Mouse (Mus musculus) forebrain, embryonic 14.5 days (tissue): ENCODE measurements around the gene Hoxc9. TPM values are rescaled to one million over a fixed set of nuclear protein-coding genes. Genes with fewer than 3 reads are reported as not detected.

ENCODE experiments used
- ATAC-seq: fragments of 200-750 bp; cut with Nextera tagmentation; 2 replicates; pipeline ENCODE4 v1.8.0; 2017; ENCODE audit warnings: mild to moderate bottlenecking, moderate library complexity
- DNase-seq: peaks from one replicate; pipeline ENCODE4 v3.0.0-alpha.2; 2015; ENCODE audit warnings: low spot score
- H3K27ac ChIP-seq: fragments of 300-500 bp; sonication (generic); 2 replicates; pipeline ENCODE4 v1.5.1; 2014; ENCODE audit warnings: low read depth, mild to moderate bottlenecking, control low read depth, low read length, moderate library complexity
- H3K27me3 ChIP-seq: fragments of 300-500 bp; sonication (generic); replicated peaks from 2 replicates; pipeline ENCODE4 v1.6.1; 2014; ENCODE audit warnings: low read length, control low read depth, mixed read lengths; ENCODE audit not compliant: control insufficient read depth, insufficient read depth
- H3K36me3 ChIP-seq: fragments of 300-500 bp; sonication (generic); 2 replicates; pipeline ENCODE4 v1.6.1; 2014; ENCODE audit warnings: low read length, control low read depth; ENCODE audit not compliant: control insufficient read depth, insufficient read depth
- H3K4me1 ChIP-seq: fragments of 300-500 bp; sonication (generic); 2 replicates; pipeline ENCODE4 v1.6.1; 2014; ENCODE audit warnings: antibody characterized with exemption, low read length, control low read depth; ENCODE audit not compliant: control insufficient read depth, insufficient read depth
- H3K4me2 ChIP-seq: fragments of 300-500 bp; sonication (generic); 2 replicates; pipeline ENCODE4 v1.6.1; 2014; ENCODE audit warnings: mild to moderate bottlenecking, control low read depth, low read length
- H3K4me3 ChIP-seq: fragments of 300-500 bp; sonication (generic); 2 replicates; pipeline ENCODE4 v1.5.1; 2014; ENCODE audit warnings: low read depth, low read length, control low read depth
- H3K9ac ChIP-seq: fragments of 300-500 bp; sonication (generic); 2 replicates; pipeline ENCODE4 v1.6.1; 2014; ENCODE audit warnings: mild to moderate bottlenecking, low read length, control low read depth, moderate library complexity
- H3K9me3 ChIP-seq: fragments of 300-500 bp; sonication (generic); replicated peaks from 2 replicates; pipeline ENCODE4 v1.6.1; 2016; ENCODE audit warnings: low read length, control low read depth, mixed read lengths; ENCODE audit not compliant: control insufficient read depth
- WGBS: fragments of 180-500 bp; shearing (Covaris S2); extraction: QIAGEN DNeasy Blood & Tissue Kit; methylation state at CpG from one replicate; pipeline ENCODE4 v1.1.7; 2014; 5-methylcytosine and 5-hydroxymethylcytosine counted together
- polyA plus RNA-seq: library from polyadenylated mRNA; unstranded; fragments of >200 nt; fragmentation: Nextera tagmentation; extraction: Ambion mirVana; gene quantifications from 2 replicates; pipeline ENCODE4 v1.2.1, GENCODE M21; 2014

The Hoxc9 gene
- polyA plus RNA-seq, 1 experiment from 2014 or later = not detected

- Histone ChIP-seq H3K36me3 (no peaks in the 10 kb centered on the region), H3K9ac (no peak overlapping the region), H3K4me2 (no peak overlapping the region), H3K9me3 (no peaks in the 10 kb centered on the region), H3K4me3 (no peak overlapping the region), H3K27me3 (peaks cover 97% of the 10 kb centered on the region), H3K4me1 (0 out of 2 replicates have a peak, but pooled peaks cover 3% of the 10 kb centered on the region), H3K27ac (no peak overlapping the region)
- ATAC-seq (no peak), DNase-seq (no peak)
- WGBS = 0% methylated on average over 1 of the region's 1 CpGs
Observed at GRCm38 (mm10) chr15:102979936-102980335, 3.7 kb downstream of the Hoxc9 start.

- no peaks in the 10 kb centered on the region for H3K36me3 ChIP-seq
- no peak overlapping the region for H3K9ac ChIP-seq
- H3K4me3 ChIP-seq = no peak overlapping the region
- H3K27ac ChIP-seq = no peak overlapping the region
- no peak overlapping the region for H3K4me2 ChIP-seq
- 0 out of 2 replicates have a peak, but pooled peaks cover 3% of the 10 kb centered on the region for H3K4me1 ChIP-seq
- WGBS = 4% methylated on average over 11 of the region's 11 CpGs
- peaks cover 97% of the 10 kb centered on the region for H3K27me3 ChIP-seq
- ATAC-seq = no peak
- H3K9me3 ChIP-seq = no peaks in the 10 kb centered on the region
- DNase-seq = no peak
Observed at GRCm38 (mm10) chr15:102980352-102980751, 4.1 kb downstream of the Hoxc9 start.

- DNase-seq = no peak
- Histone ChIP-seq H3K9me3 (no peaks in the 10 kb centered on the region), H3K27ac (no peak overlapping the region), H3K4me1 (0 out of 2 replicates have a peak, but pooled peaks cover 3% of the 10 kb centered on the region), H3K4me2 (peak overlapping the region; percentile 24), H3K9ac (no peak overlapping the region), H3K36me3 (no peaks in the 10 kb centered on the region), H3K4me3 (0 out of 2 replicates have a peak overlapping the region, but pooled peaks have one; percentile 13), H3K27me3 (peaks cover 97% of the 10 kb centered on the region)
- ATAC-seq = no peak
- 0% methylated on average over 14 of the region's 14 CpGs for WGBS
Observed at GRCm38 (mm10) chr15:102980912-102981311, 4.7 kb downstream of the Hoxc9 start.

GRCm38 (mm10) chr15:102981379-102982288, 5.4 kb downstream of the Hoxc9 start:
- DNase-seq (no peak), ATAC-seq (peak; percentile 15; the same call in 1 of the 2 replicates)
- peaks cover 97% of the 10 kb centered on the region for H3K27me3 ChIP-seq
- no peaks in the 10 kb centered on the region for H3K36me3 ChIP-seq
- H3K4me1 ChIP-seq = 0 out of 2 replicates have a peak, but pooled peaks cover 3% of the 10 kb centered on the region
- H3K4me2 ChIP-seq = peak overlapping the region; percentile 24
- H3K9me3 ChIP-seq = no peaks in the 10 kb centered on the region
- peak overlapping the region; percentile 13; the same call in 1 of the 2 replicates for H3K4me3 ChIP-seq
- WGBS = under 1% methylated on average over 87 of the region's 88 CpGs
- no peak overlapping the region for H3K9ac ChIP-seq
- H3K27ac ChIP-seq = no peak overlapping the region

GRCm38 (mm10) chr15:102983716-102984115, 7.5 kb downstream of the Hoxc9 start:
- Histone ChIP-seq H3K27me3 (peaks cover 98% of the 10 kb centered on the region), H3K4me3 (no peak overlapping the region), H3K4me1 (0 out of 2 replicates have a peak, but pooled peaks cover 3% of the 10 kb centered on the region), H3K9me3 (no peaks in the 10 kb centered on the region), H3K36me3 (no peaks in the 10 kb centered on the region), H3K27ac (no peak overlapping the region), H3K4me2 (no peak overlapping the region), H3K9ac (no peak overlapping the region)
- ATAC-seq = no peak
- no peak for DNase-seq
- 1% methylated on average over 12 of the region's 12 CpGs for WGBS

- 1% methylated on average over 10 of the region's 10 CpGs for WGBS
- Histone ChIP-seq H3K9ac (no peak overlapping the region), H3K4me1 (0 out of 2 replicates have a peak, but pooled peaks cover 3% of the 10 kb centered on the region), H3K36me3 (no peaks in the 10 kb centered on the region), H3K4me2 (no peak overlapping the region), H3K4me3 (no peak overlapping the region), H3K27me3 (peaks cover 98% of the 10 kb centered on the region), H3K27ac (no peak overlapping the region), H3K9me3 (no peaks in the 10 kb centered on the region)
- DNase-seq = no peak
- ATAC-seq = no peak
Observed at GRCm38 (mm10) chr15:102984521-102984920, 8.3 kb downstream of the Hoxc9 start.

- 6% methylated on average over 3 of the region's 3 CpGs for WGBS
- Histone ChIP-seq H3K27ac (no peak overlapping the region), H3K4me3 (no peak overlapping the region), H3K27me3 (peaks cover 98% of the 10 kb centered on the region), H3K9me3 (no peaks in the 10 kb centered on the region), H3K4me1 (0 out of 2 replicates have a peak, but pooled peaks cover 3% of the 10 kb centered on the region), H3K36me3 (no peaks in the 10 kb centered on the region), H3K4me2 (no peak overlapping the region), H3K9ac (no peak overlapping the region)
- ATAC-seq (no peak), DNase-seq (no peak)
Observed at GRCm38 (mm10) chr15:102984925-102985324, 8.7 kb downstream of the Hoxc9 start.

GRCm38 (mm10) chr15:102987124-102987833, 11.0 kb downstream of the Hoxc9 start:
- ATAC-seq (peak; percentile 42; the same call in 1 of the 2 replicates), DNase-seq (peak; percentile 92)
- Histone ChIP-seq H3K4me2 (no peak overlapping the region), H3K4me3 (no peak overlapping the region), H3K9ac (no peak overlapping the region), H3K27ac (no peak overlapping the region), H3K4me1 (no peaks in the 10 kb centered on the region), H3K9me3 (no peaks in the 10 kb centered on the region), H3K36me3 (no peaks in the 10 kb centered on the region), H3K27me3 (peaks cover 98% of the 10 kb centered on the region)
- 3% methylated on average over 21 of the region's 21 CpGs for WGBS
